Mouse (Mus musculus) retina, adult 2 months (tissue): ENCODE results near the gene Gpc5.
A peak's percentile ranks its signal among the peaks of the same experiment; 100 is the strongest.

Experiments
- DNase-seq: peaks from one replicate; pipeline ENCODE4 v3.0.0-alpha.2; 2012; ENCODE audit warnings: low read depth, low spot score

Gpc5 gene

DNA sequence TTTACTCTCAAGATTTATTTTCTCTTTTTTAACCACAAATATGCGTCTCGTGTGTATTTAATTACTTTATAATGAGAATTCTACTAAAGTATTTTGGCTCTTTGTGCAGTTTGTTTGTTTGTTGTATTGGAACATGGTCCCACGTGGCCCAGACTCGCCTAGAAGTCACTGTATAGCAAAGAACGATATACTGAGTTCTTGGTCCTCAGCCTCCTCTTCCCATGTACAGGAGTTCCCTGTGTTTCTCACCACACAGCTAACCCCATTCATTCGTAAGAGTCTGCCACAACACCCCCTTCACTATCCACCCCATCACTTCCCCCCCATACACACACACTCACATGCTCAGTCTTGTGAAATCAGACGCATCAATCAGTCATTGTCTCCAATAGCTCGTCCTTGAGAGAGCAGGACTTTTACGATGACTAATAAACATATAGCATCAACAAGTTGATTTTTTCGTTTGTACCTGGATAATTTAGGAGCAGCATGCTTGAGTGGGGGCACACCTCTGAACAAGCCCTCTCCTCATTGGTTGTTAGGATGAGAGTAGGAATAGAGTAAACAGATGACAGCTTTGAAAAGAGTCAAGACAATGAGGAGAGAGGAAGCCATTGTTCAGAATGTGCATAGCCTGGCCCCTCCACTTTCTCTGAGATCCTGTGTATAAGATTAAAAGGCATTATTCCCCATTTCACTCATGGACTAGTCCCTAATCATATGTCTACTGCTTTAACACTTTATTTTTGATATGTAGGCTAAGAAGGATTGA lies 740.0 kb downstream of the Gpc5 start:
- DNase-seq: no peak

DNA sequence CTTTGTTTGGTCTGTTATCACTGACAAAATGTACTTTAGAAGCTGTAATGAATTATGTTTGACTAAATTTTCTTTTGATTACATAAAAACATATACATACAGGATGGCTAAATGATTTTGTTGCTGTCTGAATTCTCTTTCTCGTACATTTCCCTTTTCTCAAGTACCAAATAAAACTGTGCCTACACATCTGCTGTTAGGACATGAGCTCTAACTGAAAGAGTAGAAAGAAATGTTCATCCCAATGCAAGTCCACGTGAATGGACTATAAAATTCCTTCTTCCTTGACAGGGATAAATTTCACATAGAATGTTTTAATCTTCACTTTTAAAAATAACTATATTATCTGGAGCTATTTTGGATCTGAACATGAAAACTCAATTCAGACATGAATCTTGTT lies 751.8 kb downstream of the Gpc5 start:
- DNase-seq: no peak

DNA sequence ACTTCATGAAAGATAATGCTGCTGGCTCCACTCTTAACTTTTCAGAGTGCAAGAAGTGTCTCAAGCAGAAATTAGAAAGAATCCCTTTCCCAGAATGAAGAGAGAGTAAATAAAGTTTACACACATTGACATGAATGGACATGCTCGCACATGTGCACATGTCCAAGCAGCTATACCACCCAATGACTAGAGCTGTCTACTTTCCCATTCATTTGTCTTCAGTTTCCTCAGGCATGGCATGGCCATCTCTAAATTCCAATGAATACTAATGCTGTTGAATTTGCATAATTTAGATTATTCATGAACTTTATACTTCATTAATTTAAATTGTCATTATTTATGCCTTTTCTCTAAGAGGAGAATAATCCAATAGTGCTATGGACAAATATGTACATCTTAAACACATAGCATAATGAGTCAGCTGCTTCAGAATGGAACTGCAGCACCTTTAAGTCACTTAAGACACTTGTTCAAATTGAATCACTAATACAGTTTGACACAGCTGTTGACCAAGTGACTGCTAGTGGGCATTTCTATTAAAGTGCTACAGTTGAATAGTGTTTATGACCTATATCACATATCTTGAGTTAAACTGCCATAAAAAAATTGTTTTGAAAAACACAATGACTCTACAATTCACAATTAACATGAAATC lies 752.9 kb downstream of the Gpc5 start:
- no peak for DNase-seq

DNA sequence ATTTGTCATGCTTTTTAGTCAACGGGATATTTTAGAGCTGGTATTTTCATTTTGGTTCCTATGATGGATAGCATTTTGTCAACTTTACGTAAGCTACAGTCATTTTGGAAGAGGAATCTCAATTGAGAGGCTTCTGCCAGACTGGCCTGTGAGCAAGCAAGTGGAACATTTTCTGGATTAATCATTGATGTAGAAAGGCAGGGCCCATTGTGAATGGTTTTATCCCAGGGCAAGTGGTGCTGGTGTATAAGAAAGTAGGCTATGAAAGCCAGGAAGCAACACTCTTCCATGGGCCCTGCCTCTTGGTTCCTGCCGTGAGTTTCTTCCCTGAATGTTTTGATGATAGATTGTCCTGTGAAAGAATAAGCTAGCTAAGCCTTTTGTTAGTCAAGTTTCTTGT lies 777.1 kb downstream of the Gpc5 start:
- no peak for DNase-seq

DNA sequence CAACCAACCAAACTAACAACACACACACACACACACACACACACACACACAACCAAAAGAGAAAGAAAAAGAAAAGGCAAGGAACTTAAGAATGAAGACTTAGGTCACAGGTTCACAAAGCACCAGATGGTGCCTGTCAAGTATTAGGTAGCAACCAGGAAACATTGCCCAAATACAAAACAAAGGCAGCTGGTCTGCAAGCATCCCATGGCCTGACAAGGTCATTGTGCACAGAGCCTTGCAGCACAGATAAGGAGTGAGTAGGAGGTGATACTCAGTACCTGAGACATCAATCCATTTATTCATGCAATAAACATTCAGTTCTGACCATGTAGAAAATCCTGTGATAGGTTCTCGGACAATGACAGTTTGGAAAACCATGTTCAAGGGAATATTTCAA lies 884.0 kb downstream of the Gpc5 start:
- no peak for DNase-seq

DNA sequence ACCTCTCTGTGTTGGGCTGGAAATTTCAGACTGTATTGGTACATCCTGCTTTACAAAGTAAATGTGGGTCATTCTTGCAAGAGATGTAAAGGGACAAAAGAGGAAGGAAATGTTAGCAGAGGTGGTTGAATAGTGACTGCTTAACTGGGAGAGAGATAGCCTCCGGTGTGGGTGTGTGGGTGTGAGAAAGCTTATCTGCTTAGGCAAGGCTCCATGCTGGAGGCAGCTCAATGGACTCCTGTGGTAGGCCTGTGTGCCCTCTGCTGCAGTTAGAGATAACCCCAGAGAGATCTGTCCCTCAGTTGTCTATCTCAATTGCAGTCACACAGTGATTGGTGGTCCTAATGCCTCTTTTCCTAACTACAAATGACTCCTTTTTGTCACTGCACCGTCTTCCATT lies 887.2 kb downstream of the Gpc5 start:
- no peak for DNase-seq

DNA sequence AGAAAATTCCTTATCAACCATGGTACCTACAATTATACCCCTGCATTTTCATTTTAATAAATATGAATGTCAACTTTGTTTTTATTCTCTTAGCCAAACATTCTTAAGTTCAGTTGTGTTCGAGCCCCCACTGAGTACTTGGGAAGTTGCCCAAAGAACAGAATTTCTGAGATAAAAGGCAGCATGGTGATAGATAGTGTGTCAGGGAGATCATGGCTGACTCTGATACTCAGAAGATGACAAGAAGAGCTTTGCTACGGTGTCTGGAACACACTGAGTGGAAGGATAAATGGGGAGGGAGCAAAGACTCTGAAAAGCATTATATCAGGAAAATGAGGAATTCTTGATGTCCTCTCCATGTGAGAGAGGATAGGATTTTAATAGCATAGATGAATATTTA lies 898.7 kb downstream of the Gpc5 start:
- no peak for DNase-seq

DNA sequence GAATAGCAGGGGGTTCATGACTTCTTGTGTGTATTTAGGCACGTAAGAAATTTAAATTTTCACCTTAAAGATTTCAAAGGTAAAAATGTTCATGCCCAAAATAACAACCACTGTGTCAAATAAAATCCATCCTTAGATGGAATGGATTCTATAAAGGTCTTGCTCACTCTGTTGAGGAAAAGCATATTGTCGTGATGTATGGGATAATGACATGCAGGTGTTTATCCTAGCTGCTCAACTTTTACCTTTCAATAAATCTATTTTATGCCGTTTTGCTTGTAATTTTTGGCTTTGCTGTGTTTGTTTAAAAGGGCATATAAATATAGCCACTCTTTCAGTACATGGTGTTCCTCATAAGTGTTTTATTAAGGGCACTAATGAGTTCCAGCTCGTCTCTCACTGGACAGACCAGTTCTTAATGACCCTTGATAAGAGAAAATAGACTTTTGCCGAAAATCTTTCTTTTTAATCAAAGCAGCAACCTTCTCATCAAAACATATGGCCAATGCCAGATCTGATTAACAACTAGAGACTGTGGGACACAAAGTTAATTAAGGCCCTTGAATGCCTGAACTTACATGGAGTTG lies 901.6 kb downstream of the Gpc5 start:
- no peak for DNase-seq

DNA sequence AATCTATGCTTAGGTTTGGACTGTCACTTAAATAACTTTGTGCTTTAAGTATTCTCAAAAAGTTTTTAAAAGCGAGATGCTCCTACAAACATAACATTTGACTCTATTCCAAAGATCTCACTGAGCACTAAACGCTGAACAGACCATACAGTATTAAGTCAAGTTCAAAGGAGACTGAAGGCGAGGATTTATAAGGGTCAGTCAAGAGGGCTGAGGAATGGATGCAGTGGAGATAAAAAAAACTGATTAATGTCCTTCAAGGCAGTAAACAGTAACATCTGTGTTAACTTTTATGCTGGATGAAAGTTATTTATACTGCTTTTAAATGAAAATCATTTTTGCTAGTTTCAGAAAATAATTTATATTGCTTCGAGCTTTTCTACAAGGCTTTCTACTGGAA lies 906.9 kb downstream of the Gpc5 start:
- DNase-seq: no peak

DNA sequence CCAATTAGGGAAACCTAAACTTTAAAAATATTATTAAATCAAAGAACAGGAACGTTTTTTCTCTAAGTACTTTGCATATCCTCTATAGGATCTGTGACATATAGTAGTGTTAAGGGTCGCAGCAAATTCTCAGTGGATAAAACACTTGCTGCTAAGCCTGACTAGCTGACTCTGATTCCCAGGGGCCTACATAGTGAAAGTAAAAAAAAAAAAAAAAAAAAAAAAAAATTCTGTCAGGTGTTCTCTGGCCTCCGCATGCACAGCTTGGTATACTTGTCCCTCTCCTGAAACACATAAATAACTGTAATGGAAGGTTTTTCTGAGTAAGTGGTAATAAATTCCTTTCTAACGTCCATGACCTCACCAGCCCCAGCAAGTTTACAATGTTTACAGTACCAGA lies 995.0 kb downstream of the Gpc5 start:
- no peak for DNase-seq

DNA sequence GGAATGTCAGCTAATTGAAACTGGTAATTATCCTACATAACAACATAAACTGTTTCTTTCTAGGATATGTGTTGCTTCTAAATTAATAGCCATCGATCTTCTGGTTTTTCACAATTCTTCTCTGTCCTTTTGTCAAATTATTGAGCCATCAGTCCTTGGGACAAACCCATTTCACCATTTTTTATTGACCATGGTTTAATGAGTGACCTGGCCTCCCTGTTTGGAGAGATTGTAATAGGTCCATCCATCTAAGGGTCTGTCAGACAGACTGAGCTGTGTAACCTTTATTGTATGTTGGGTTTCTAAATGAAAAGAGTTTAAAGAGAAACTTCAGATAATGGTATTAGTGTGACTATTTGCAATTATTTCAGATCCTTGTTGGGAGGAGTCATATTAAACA lies 1035.9 kb downstream of the Gpc5 start:
- DNase-seq: no peak

DNA sequence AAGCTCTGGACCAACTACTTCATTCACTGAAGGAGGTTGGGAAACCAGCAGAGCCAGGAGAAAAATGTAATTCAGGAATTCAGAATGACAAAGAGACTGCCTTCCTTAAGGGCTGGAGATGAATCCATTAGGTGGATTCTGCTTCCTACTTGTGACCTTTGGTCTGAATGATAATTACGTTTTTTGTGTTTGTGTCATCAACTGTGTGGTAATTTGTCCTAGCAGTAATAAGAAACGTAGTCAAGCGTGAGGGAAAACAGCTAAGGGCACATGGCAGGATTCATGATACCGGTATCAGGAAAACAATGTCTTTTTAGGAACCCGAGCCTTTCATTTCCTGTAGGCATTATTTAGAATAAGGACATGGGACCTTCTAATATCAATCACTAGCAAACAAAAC lies 1045.3 kb downstream of the Gpc5 start:
- DNase-seq: no peak

DNA sequence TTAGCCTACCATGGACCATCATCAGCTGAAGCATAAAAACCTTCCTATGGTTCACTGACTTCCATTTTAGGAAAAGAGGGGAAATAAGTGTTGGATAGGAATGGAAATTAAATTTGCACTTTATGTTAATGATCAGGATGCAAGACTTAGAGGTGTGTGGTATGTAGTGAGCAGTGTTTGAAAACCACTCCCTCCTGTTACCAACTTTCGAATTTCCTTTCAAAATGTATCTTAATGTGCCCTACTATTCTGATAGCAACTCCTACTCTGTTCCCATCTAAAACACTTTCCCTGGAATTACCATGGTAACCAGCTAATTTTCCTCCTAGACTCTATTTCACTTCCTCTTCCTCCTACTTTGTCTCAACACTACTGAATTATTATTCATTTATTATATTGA lies 1045.8 kb downstream of the Gpc5 start:
- no peak for DNase-seq

DNA sequence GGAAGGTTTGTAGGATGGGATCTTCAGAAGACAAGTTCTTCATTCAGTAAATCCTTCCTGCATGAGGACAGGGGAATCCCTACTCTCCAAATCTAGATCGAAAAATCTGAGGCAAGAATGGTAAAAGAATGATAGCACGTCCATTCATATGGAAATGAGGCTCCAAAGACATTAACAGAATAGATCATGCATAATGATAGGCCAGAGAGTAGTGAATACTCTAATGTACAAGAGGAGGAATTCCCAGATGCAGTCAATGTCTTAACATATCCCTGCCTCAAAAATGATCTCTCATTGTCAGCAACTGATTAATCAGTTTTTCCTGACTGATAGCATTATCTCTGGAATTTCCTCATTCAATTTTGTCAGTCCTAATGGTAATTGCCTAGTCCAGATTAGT lies 1070.6 kb downstream of the Gpc5 start:
- DNase-seq: no peak

DNA sequence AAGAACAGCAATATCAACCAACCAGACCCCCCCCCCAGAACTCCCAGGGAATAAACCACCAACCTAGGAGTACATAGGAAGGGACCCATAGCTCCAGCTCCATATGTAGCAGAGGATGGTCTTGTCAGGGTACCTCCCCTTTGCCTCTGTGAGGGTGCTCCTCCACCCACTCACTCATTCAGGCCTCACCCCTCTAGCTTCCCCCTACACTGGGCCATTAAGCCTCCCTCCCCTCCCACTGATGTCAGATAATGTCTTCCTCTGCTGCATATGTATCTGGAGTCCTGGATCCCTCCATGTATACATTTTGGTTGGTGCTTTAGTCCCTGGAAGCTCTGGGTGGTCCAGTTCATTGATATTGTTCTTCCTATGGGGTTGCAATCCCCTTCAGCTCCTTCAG lies 1075.4 kb downstream of the Gpc5 start:
- DNase-seq: no peak

DNA sequence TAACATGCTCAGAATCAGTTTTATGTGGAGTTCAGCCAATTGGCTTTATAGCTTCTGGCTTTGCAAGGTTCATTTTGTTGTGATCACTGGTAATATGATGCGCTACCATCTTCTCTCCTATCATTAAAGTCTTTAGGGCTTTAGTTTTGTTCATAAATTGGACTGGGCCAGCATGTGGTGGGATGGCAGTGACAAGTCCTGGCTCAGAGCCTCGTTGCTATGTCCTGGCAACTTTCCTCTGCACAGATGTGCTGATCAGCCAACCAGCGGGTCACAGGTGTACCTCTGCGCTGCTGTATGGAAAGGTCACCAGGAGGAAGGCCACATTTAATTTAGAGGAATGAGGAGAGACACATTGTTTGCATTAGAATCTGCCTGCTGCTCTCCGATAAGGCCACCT lies 1077.1 kb downstream of the Gpc5 start:
- DNase-seq: no peak

DNA sequence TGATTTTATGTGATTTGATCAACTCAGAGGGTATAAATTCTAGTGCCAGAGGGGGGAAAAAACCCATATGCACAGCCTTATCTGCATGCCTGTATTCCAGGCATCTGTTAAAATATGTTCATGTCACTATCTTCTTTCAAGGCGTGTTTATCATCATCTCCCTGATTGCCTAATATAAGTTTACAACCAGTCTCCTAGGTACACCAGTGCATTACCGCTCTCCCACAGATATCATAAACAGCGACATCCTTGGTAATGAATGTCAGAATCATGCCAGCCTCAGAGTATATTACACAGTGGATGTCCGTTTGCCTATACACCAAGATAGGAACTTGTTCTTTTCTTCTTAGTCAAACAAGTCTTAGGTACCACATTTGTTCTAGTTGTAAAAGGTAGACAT lies 1095.0 kb downstream of the Gpc5 start:
- no peak for DNase-seq

DNA sequence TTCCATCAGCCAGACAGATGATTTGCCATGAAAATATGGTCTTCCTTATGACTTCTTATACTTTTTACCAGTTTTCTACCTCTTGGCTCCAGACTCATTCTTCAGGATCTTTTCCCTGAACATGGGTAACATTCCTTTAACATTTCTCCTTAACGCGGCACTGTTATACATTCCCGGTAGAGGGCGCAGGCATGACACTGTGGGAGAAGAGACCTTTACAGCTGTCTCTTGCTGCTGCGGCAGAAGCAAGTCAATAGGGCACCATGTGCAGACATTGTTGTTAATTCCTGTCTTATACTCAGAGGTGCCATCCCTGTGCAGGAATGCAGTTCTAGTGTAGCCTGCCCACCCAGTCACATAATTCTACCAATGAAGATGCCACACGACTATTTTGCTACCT lies 1115.0 kb downstream of the Gpc5 start:
- DNase-seq: peak; percentile 4

DNA sequence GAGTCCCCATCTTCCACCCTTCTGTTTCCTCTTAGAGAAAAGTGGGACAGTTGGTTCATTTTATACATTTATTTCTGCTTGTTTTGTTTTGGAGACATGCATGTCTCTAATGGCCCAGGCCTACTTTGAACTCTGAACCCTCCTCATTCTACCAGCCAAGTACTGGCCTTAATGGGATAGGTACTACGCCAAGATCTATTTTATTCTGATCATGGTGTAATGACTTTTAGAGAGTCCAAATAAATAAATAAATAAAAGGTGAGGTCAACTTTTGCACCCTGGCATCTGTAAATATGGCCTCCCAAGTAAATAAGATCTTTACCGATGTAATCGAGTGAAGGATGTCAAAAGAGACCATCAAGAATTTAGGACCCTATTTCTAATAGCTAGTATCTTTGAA lies 1116.6 kb downstream of the Gpc5 start:
- no peak for DNase-seq

DNA sequence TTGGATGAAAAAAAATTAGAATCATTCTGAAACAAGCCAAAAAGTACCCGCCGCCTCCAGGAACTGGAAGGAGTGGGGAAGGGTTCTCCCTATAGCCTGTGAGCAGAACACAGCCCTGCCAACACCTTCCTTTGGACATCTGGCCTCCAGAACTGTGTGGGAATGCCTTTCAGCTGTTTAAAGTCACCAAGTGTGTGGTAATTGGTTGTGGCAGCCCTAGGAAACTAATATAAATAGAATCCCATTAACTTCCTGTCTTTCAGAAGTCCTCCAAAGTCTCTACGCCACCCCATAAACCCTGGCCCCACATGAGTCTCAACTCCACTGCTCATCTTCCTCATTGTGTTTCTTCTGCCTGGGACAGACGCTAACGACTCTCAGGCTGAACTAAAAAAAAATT lies 1117.0 kb downstream of the Gpc5 start:
- no peak for DNase-seq

DNA sequence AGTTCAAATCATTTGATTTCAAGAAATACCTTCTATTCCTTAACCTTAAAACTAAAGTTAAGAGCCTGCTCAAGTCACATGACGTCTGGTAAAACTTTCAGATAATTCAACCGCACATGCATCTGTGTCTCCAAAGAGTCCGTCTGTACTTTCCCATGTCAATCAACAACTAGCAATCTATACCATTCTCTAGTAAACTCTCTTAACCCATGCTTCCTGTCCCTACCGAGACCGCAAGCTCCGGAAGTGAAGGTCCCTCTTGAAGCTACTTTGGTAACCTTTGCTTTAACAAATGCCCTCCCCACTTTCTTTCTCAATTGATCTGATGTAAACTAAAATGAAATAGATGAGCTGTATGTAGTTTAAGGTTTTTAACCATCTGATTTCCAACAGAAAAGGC lies 1118.3 kb downstream of the Gpc5 start:
- no peak for DNase-seq

DNA sequence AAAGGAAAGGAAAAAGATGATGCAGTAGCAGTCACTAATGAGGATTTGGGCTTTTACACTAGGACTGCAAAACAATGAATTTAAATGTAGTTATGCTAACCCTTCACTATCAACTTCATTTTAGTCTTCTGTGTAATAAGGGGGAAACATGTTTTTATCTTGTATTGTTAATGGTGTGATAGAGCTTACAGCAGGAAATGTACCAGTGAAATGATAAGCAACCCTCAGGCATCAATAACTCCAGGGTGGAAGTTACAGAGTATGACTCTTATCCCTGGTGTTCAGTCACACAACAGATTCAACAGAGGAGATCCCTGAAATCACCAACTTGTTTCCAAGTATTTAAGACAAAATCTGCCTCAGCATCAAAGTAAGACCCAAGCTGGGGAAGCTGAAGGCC lies 1120.0 kb downstream of the Gpc5 start:
- no peak for DNase-seq

DNA sequence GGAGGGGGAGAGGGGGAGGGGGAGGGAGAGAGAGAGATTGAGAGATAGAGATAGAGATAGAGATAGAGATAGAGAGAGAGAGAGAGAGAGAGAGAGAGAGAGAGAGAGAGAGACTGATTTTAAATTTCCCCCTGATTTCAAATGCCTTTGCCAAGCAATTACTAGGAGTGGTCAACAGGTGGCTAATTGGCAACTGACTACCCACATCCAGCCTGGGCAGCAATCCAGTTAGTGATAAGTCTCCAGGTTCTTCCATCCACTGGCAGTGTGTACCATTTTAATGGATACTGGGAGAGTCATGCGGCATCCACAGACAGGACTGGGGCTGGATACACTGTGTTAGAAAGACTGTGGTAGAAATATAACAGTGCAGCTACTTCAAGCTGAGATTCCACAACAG lies 1166.1 kb downstream of the Gpc5 start:
- DNase-seq: no peak
